Mouse (Mus musculus) MEL (cell line): Measurements from ENCODE around the gene Atp6v0a4.

Experiments
- CTCF ChIP-seq, 3 experiments: IDR thresholded peaks in 2 of 3; conservative IDR thresholded peaks in 1 of 3; 2 replicates each; pipeline ENCODE4 v1.5.1; 2011 to 2012; ENCODE audit warnings: low read length in 3 of 3, low read depth in 2 of 3, mild to moderate bottlenecking in 2 of 3, improper control_type of control experiment in 1 of 3, inconsistent platforms in 1 of 3, mixed read lengths in 1 of 3, moderate library complexity in 1 of 3; ENCODE audit not compliant: control insufficient read depth in 1 of 3, insufficient read depth in 1 of 3, poor library complexity in 1 of 3, severe bottlenecking in 1 of 3
- EP300 ChIP-seq, 2 experiments: IDR thresholded peaks; 2 replicates each; pipeline ENCODE4 v1.6.1; 2011; ENCODE audit warnings: improper control_type of control experiment in 2 of 2, low read length in 2 of 2, low read depth in 1 of 2, mild to moderate bottlenecking in 1 of 2
- POLR2A ChIP-seq, 2 experiments: IDR thresholded peaks; 2 replicates each; pipeline ENCODE4 v1.6.1; 2011 to 2012; ENCODE audit warnings: low read length in 2 of 2, mild to moderate bottlenecking in 2 of 2, control low read depth in 1 of 2, improper control_type of control experiment in 1 of 2, low read depth in 1 of 2, moderate library complexity in 1 of 2; ENCODE audit not compliant: control insufficient read depth in 1 of 2, insufficient read depth in 1 of 2, poor library complexity in 1 of 2
- SMC3 ChIP-seq: IDR thresholded peaks from 2 replicates; pipeline ENCODE4 v1.6.1; 2011; ENCODE audit warnings: low read depth, low read length, improper control_type of control experiment

GRCm38 (mm10) chr6:38092539-38092938 is 31.8 kb downstream of the Atp6v0a4 start:
- TF ChIP-seq SMC3 (no peak), EP300 (IDR thresholded peaks at IDR 0.05; ENCODE audit: low read depth in 1 of 2, low read length in 2 of 2) (no peak), CTCF (IDR thresholded peaks at IDR 0.05 in 2 of 3, conservative IDR thresholded peaks at IDR 0.05 in 1 of 3; ENCODE audit: control insufficient read depth in 1 of 3, insufficient read depth in 1 of 3, low read depth in 2 of 3, low read length in 3 of 3, poor library complexity in 1 of 3, severe bottlenecking in 1 of 3) (no peak), POLR2A (IDR thresholded peaks at IDR 0.05; ENCODE audit: control insufficient read depth in 1 of 2, insufficient read depth in 1 of 2, low read depth in 1 of 2, low read length in 2 of 2, poor library complexity in 1 of 2) (no peak)
